Mouse (Mus musculus) left cerebral cortex, postnatal 4 days (tissue): Measurements from ENCODE around the gene Cxcr6. TPM values are rescaled to one million over a fixed set of nuclear protein-coding genes. Genes with fewer than 3 reads are reported as not detected.

Experiments
- DNase-seq: peaks from one replicate; pipeline ENCODE4 v3.0.0-alpha.2; 2022
- intact Hi-C: fragments of 180-260 bp; cut with DNase I; formaldehyde crosslinking; loops from one replicate; pipeline ENCODE4 v1.15.1; 2025
- total RNA-seq, 2 experiments: library from RNA; stranded (reverse); gene quantifications; 2 replicates each; pipeline ENCODE4 v1.2.3; 2021

Cxcr6 gene
- total RNA-seq, 2 experiments from 2014 or later: not detected

- DNase-seq: no peak
- intact Hi-C loops: no loop called here
These were observed 9.7 kb downstream of the Cxcr6 start for GRCm38 (mm10) chr9:123815996-123816395.

- intact Hi-C loops: no loop called here
- DNase-seq: no peak
These were observed 12.3 kb downstream of the Cxcr6 start for GRCm38 (mm10) chr9:123818601-123819000.

- DNase-seq: no peak
- intact Hi-C loops: no loop called here
These were observed 20.4 kb downstream of the Cxcr6 start for GRCm38 (mm10) chr9:123826631-123827030.

- DNase-seq: no peak
- intact Hi-C loops: no loop called here
These were observed 22.6 kb downstream of the Cxcr6 start for GRCm38 (mm10) chr9:123828916-123829315.

GRCm38 (mm10) chr9:123835851-123836250, 29.6 kb downstream of the Cxcr6 start:
- intact Hi-C loops: no loop called here

GRCm38 (mm10) chr9:123840243-123840642, 34.0 kb downstream of the Cxcr6 start:
- no peak for DNase-seq
- intact Hi-C loops: no loop called here

More at GRCm38 (mm10) chr9:123835851-123836250, 29.6 kb downstream of the Cxcr6 start:
- no peak for DNase-seq

GRCm38 (mm10) chr9:123844468-123844867, 38.2 kb downstream of the Cxcr6 start:
- intact Hi-C loops: no loop called here
- DNase-seq: no peak

- intact Hi-C loops: no loop called here
- DNase-seq: no peak
These were observed 38.8 kb downstream of the Cxcr6 start for GRCm38 (mm10) chr9:123845120-123845519.

GRCm38 (mm10) chr9:123846490-123846889, 40.2 kb downstream of the Cxcr6 start:
- DNase-seq: no peak
- intact Hi-C loops: no loop called here

- no peak for DNase-seq
- intact Hi-C loops: no loop called here
These were observed 43.9 kb downstream of the Cxcr6 start for GRCm38 (mm10) chr9:123849976-123850695.

- peak; percentile 6 for DNase-seq
- intact Hi-C loops: no loop called here
These were observed 44.4 kb downstream of the Cxcr6 start for GRCm38 (mm10) chr9:123850705-123851061.

GRCm38 (mm10) chr9:123851062-123851712, 44.9 kb downstream of the Cxcr6 start:
- peak; percentile 55 for DNase-seq
- intact Hi-C loops: no loop called here

- intact Hi-C loops: no loop called here
- peak; percentile 93 for DNase-seq
These were observed 45.6 kb downstream of the Cxcr6 start, which contains the start of gene Fyco1 for GRCm38 (mm10) chr9:123851713-123852448. Gene Fyco1, minus strand, starts transcription at chr9:123851899.

GRCm38 (mm10) chr9:123852449-123853390, 46.4 kb downstream of the Cxcr6 start:
- no peak for DNase-seq
- intact Hi-C loops: no loop called here

GRCm38 (mm10) chr9:123856836-123857235, 50.6 kb downstream of the Cxcr6 start:
- intact Hi-C loops: no loop called here
- DNase-seq: no peak

Other genes starting within 250 kb of the Cxcr6 start
- under 1 TPM; 0.40 to 0.48 TPM for gene Slc6a20b, start 173.9 kb upstream of the Cxcr6 start, total RNA-seq
- under 1 TPM; 0.16 to 0.18 TPM for gene Ccr9, start 128.0 kb upstream of the Cxcr6 start, total RNA-seq
- gene Slc6a20a, start 127.6 kb upstream of the Cxcr6 start, total RNA-seq: 10 to 100 TPM; 15.3 to 15.7 TPM
- gene Lztfl1, start 88.8 kb upstream of the Cxcr6 start, total RNA-seq: 10 to 100 TPM; 58.2 to 61.9 TPM
- 10 to 100 TPM; 16.6 to 17.5 TPM for gene Fyco1, start 45.4 kb downstream of the Cxcr6 start, total RNA-seq
- gene Xcr1, start 55.6 kb downstream of the Cxcr6 start, total RNA-seq: not detected
- under 1 TPM; 0.56 to 0.74 TPM for gene Ccr1, start 162.2 kb downstream of the Cxcr6 start, total RNA-seq
- gene Ccr1l1, start 171.9 kb downstream of the Cxcr6 start, total RNA-seq: not detected
- not detected for gene Ccr3, start 215.5 kb downstream of the Cxcr6 start, total RNA-seq